Mouse (Mus musculus) lung, embryonic 15.5 days (tissue): ENCODE data around the gene Nol11. TPM values are rescaled to one million over a fixed set of nuclear protein-coding genes. Genes with fewer than 3 reads are reported as not detected.
"Not testable (repeated sequence)": the region's sequence is repeated elsewhere in the genome, so short reads cannot be mapped to it uniquely, and the experiment has no call there.

ENCODE experiments used
- ATAC-seq: fragments of 200-750 bp; cut with Nextera tagmentation; 2 replicates; pipeline ENCODE4 v1.8.0; 2017; ENCODE audit warnings: moderate number of reproducible peaks, borderline replicate concordance; ENCODE audit not compliant: low FRiP score, low TSS enrichment; ENCODE audit errors: extremely low read depth
- H3K27ac ChIP-seq: fragments of 300-500 bp; sonication (generic); 2 replicates; pipeline ENCODE4 v1.5.1; 2015; ENCODE audit warnings: moderate library complexity, mild to moderate bottlenecking, inconsistent platforms
- H3K27me3 ChIP-seq: fragments of 300-500 bp; sonication (generic); 2 replicates; pipeline ENCODE4 v1.6.1; 2015; ENCODE audit warnings: inconsistent platforms
- H3K36me3 ChIP-seq: fragments of 300-500 bp; sonication (generic); 2 replicates; pipeline ENCODE4 v1.6.1; 2015; ENCODE audit warnings: inconsistent platforms
- H3K4me1 ChIP-seq: fragments of 300-500 bp; sonication (generic); 2 replicates; pipeline ENCODE4 v1.6.1; 2015; ENCODE audit warnings: inconsistent platforms
- H3K4me2 ChIP-seq: fragments of 300-500 bp; sonication (generic); 2 replicates; pipeline ENCODE4 v1.6.1; 2015; ENCODE audit warnings: inconsistent platforms, mild to moderate bottlenecking, moderate library complexity
- H3K4me3 ChIP-seq: fragments of 300-500 bp; sonication (generic); 2 replicates; pipeline ENCODE4 v1.5.1; 2015; ENCODE audit warnings: mild to moderate bottlenecking, inconsistent platforms
- H3K9ac ChIP-seq: fragments of 300-500 bp; sonication (generic); 2 replicates; pipeline ENCODE4 v1.6.1; 2015; ENCODE audit warnings: inconsistent platforms
- H3K9me3 ChIP-seq: fragments of 300-500 bp; sonication (generic); 2 replicates; pipeline ENCODE4 v1.6.1; 2016; ENCODE audit warnings: inconsistent platforms
- WGBS: fragments of 180-500 bp; shearing (Covaris S2); methylation state at CpG from one replicate; pipeline ENCODE4 v1.1.7; 2015; 5-methylcytosine and 5-hydroxymethylcytosine counted together
- polyA plus RNA-seq: library from polyadenylated mRNA; unstranded; fragments of >200 nt; fragmentation: Nextera tagmentation; extraction: Ambion mirVana; gene quantifications from 2 replicates; pipeline ENCODE4 v1.2.1, GENCODE M21; 2015

Nol11 gene
- polyA plus RNA-seq, 1 experiment from 2014 or later: 55.6 TPM

DNA sequence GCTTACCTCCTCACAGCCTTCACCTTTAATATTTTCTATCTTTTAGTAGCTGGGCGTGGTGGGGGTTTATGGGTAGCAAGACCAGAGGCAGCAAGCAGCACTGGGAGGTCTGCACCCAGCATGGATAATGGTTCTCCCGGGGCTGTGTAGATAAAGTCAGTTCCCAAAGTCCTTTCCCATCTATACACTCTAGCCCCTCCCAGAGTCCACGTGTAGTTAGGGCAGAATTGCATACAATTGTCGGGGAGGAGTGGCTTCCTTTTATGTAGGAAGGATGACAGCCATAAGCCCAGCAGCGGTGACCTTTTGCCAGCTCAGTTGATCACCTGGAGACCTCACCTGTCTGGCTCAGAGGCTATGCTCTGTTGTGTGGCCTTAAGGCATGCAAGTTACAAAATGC lies 35.5 kb downstream of the Nol11 start:
- no peak overlapping the region for H3K9ac ChIP-seq

DNA sequence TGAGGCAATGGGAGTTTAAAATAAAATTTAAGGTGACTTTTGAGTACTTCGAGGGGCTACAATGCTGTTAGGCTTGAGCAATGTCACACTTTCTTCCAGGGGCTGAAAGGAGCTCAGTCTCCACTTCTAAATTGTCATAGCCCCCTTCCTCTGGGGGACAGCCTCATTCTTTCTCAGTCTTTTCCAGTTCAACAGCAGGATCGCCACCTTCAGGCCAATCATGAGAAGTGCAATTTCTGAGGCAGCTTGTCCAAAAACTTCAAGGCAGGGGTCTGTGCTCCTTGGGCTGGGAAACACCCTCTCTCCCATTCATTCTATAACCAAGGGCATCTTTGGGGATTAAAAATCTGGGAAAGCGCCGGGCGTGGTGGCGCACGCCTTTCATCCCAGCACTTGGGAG lies 37.4 kb downstream of the Nol11 start:
- no peaks in the 10 kb centered on the region for H3K36me3 ChIP-seq
- no peak overlapping the region for H3K9ac ChIP-seq
- no peak overlapping the region for H3K4me3 ChIP-seq
- no peaks in the 10 kb centered on the region for H3K27me3 ChIP-seq
- H3K27ac ChIP-seq: no peak overlapping the region
- no peak for ATAC-seq
- H3K4me1 ChIP-seq: no peaks in the 10 kb centered on the region
- H3K4me2 ChIP-seq: no peak overlapping the region
- 76% methylated on average over 7 of the region's 7 CpGs for WGBS
- no peaks in the 10 kb centered on the region for H3K9me3 ChIP-seq

More for the DNA sequence above, 35.5 kb downstream of the Nol11 start:
- Histone ChIP-seq H3K4me2 (no peak overlapping the region), H3K27ac (no peak overlapping the region), H3K4me1 (no peaks in the 10 kb centered on the region), H3K27me3 (no peaks in the 10 kb centered on the region), H3K9me3 (no peaks in the 10 kb centered on the region), H3K4me3 (no peak overlapping the region), H3K36me3 (no peaks in the 10 kb centered on the region)
- 71% methylated on average over 5 of the region's 5 CpGs for WGBS
- ATAC-seq: no peak

DNA sequence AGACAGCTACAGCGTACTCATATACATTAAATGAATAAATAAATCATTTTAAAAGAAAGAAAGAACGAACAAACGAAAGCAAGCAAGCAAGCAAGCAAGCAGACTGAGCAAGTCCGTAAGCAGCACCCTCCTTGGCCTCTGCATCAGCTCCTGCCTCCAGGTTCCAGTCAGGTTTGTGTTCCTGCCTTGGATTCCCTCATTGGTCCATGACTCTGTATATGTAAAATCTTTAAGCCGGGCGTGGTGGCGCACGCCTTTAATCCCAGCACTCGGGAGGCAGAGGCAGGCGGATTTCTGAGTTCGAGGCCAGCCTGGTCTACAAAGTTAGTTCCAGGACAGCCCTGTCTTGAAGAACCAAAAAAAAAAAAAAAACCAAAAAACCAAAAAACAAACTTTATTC lies 45.2 kb downstream of the Nol11 start:
- not testable (repeated sequence) for ATAC-seq, H3K4me1 ChIP-seq
- 91% methylated on average over 11 of the region's 11 CpGs for WGBS

DNA sequence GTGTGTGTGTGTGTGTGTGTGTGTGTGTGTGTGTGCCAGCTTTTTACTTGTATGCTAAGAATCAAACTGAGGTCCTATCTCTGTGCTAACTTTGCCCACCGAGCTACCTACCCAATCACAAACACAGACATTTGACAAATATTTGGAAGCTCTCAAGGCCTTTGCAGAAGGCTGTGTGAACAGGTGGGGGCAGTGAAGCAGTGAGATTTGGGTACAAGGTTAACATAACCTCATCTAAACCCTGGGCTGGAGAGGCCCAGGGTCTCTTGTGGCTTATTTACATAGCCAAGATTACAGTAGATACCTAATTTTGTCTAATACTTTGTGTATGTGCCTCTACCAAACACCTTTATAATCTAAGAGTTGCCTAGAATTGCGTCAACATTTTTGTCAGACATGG lies 46.8 kb downstream of the Nol11 start:
- 50% methylated on average over 2 of the region's 2 CpGs for WGBS
- ATAC-seq: no peak
- H3K4me3 ChIP-seq: no peak overlapping the region

More for the DNA sequence above, 45.2 kb downstream of the Nol11 start:
- not testable (repeated sequence) for H3K9me3 ChIP-seq, H3K27me3 ChIP-seq, H3K27ac ChIP-seq, H3K4me3 ChIP-seq, H3K36me3 ChIP-seq, H3K4me2 ChIP-seq, H3K9ac ChIP-seq

DNA sequence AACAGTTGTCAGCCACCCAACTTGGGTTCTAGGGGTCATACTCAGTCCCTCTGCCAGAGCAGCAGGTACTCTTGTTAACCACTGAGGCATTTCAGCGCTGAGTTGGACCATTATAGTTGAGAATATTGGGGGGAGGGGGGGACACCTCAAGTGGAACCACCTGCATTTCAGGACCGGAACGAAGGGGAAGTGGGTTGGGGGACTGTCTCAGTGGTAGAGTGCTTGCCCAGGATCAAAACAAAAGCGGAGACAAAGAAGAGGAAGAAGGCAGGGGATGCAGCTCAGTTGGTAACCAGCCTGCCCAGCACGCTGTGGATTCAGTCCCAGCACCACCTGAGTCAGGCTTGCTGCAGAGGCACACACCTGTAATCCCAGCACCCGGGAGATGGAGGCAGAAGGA lies 48.4 kb downstream of the Nol11 start:
- no peaks in the 10 kb centered on the region for H3K4me1 ChIP-seq
- no peak overlapping the region for H3K9ac ChIP-seq
- no peak overlapping the region for H3K27ac ChIP-seq
- no peak overlapping the region for H3K4me3 ChIP-seq
- no peaks in the 10 kb centered on the region for H3K9me3 ChIP-seq
- 23% methylated on average over 6 of the region's 6 CpGs for WGBS
- no peak overlapping the region for H3K4me2 ChIP-seq
- H3K27me3 ChIP-seq: no peaks in the 10 kb centered on the region
- no peak for ATAC-seq
- H3K36me3 ChIP-seq: no peaks in the 10 kb centered on the region

More for the DNA sequence above, 46.8 kb downstream of the Nol11 start:
- H3K9me3 ChIP-seq: no peaks in the 10 kb centered on the region
- H3K36me3 ChIP-seq: no peaks in the 10 kb centered on the region
- no peaks in the 10 kb centered on the region for H3K4me1 ChIP-seq
- no peak overlapping the region for H3K27ac ChIP-seq
- H3K9ac ChIP-seq: no peak overlapping the region
- no peaks in the 10 kb centered on the region for H3K27me3 ChIP-seq
- H3K4me2 ChIP-seq: no peak overlapping the region

DNA sequence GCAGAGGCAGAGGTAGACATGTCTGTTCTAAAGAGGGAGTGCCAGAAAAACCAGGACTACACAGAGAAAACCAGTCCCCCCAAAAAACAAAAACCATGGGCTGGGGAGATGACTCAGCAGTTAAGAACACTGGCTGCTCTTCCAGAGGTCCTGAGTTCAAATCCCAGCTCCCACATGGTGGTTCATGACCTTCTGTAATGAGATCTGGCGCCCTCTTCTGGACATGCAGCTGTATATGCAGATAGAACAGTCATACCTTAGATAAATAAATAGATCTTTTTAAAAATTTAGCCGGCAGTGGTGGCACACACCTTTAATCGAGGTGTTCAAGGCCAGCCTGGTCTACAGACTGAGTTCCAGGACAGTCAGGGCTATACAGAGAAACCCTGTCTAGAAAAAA lies 50.5 kb downstream of the Nol11 start:
- H3K9me3 ChIP-seq: no peaks in the 10 kb centered on the region
- no peak for ATAC-seq
- no peak overlapping the region for H3K27ac ChIP-seq
- H3K4me1 ChIP-seq: no peaks in the 10 kb centered on the region
- no peaks in the 10 kb centered on the region for H3K27me3 ChIP-seq
- 64% methylated on average over 3 of the region's 3 CpGs for WGBS
- H3K4me2 ChIP-seq: no peak overlapping the region
- no peak overlapping the region for H3K4me3 ChIP-seq
- no peaks in the 10 kb centered on the region for H3K36me3 ChIP-seq
- H3K9ac ChIP-seq: no peak overlapping the region

DNA sequence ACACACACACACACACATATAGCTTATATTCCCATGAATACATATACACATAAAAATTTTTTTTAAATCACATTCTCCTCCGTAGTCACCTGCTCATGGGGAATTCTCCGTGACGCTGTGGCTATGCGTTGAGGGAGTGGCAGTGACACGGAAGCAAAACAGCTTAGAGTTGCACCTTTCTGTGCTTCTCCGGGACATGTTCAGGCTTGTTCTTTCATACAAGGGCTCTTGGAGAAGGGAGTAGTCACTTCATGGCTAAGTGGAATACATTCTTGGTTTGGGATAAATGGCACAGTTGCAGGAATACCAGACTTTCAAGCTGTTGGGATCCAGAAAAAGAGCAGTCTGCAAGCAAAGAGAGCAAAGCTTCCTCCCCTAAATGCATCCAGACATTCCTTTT lies 51.6 kb downstream of the Nol11 start:
- Histone ChIP-seq H3K9ac (no peak overlapping the region), H3K27me3 (no peaks in the 10 kb centered on the region)
- WGBS: 92% methylated on average over 6 of the region's 6 CpGs

DNA sequence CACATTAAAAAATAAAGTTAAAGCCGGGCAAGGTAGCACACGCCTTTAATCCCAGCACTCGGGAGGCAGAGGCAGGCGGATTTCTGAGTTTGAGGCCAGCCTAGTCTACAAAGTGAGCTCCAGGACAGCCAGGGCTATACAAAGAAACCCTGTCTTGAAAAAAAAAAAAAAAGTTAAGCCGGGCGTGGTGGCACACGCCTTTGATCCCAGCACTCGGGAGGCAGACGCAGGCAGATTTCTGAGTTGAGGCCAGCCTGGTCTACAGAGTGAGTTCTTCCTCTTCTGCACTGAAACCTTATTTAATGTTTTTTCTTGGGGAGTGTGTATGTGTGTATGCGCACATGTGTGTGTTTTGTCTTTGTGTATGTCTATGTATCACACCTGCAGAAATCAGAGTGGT lies 52.7 kb downstream of the Nol11 start:
- H3K4me3 ChIP-seq, H3K4me2 ChIP-seq, H3K27me3 ChIP-seq, H3K4me1 ChIP-seq, H3K36me3 ChIP-seq, H3K27ac ChIP-seq, H3K9me3 ChIP-seq, ATAC-seq, H3K9ac ChIP-seq: not testable (repeated sequence)
- WGBS: 95% methylated on average over 10 of the region's 10 CpGs

More for the DNA sequence above, 51.6 kb downstream of the Nol11 start:
- peaks cover 3% of the 10 kb centered on the region for H3K4me1 ChIP-seq
- H3K4me2 ChIP-seq: no peak overlapping the region
- H3K4me3 ChIP-seq: no peak overlapping the region
- no peaks in the 10 kb centered on the region for H3K36me3 ChIP-seq
- H3K9me3 ChIP-seq: no peaks in the 10 kb centered on the region
- ATAC-seq: no peak
- no peak overlapping the region for H3K27ac ChIP-seq

DNA sequence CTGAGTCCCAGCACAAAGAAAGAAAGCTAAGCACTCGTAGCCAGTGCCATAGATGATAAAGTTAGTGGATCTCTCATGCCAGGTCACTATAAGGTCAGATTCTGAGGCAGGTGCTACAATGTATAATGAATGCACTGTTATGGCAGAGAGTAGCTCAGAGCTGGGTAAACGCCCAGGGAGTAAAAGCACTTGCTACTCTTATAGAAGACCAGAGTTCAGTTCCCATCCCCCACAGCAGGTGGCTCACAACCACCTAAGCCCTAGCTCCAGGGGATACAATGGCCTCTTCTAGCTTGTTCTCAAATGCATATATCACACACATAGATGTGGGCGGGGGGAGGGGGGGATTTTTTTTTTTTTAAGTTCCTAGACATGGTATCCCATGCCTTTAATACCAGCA lies 53.4 kb downstream of the Nol11 start:
- H3K4me1 ChIP-seq: peaks cover 4% of the 10 kb centered on the region
- no peaks in the 10 kb centered on the region for H3K27me3 ChIP-seq
- H3K9ac ChIP-seq: no peak overlapping the region
- ATAC-seq: no peak
- H3K9me3 ChIP-seq: no peaks in the 10 kb centered on the region
- H3K36me3 ChIP-seq: no peaks in the 10 kb centered on the region
- 31% methylated on average over 3 of the region's 3 CpGs for WGBS
- no peak overlapping the region for H3K27ac ChIP-seq
- no peak overlapping the region for H3K4me2 ChIP-seq
- H3K4me3 ChIP-seq: no peak overlapping the region

DNA sequence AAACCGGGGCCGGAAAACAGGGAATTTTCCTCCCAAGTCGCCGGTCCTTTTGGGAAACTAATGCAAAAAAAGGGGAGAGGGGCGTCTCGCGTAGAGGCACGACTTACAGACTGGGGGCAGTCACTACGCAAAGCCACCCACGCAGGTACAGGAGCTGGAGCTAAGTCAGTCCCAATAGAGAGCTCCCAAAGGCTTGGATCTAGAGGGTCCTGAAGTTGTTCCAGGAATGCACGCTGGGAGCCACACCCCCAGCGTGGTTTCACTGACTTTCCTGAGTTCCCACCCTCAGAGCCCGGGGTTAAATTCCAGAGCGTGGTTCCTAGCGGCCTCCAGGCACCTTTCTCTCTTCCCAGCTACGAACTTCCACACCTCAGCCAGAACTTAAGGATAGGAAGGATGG lies 56.8 kb downstream of the Nol11 start:
- Histone ChIP-seq H3K27ac (peak overlapping the region; percentile 97), H3K4me3 (peak overlapping the region; percentile 79), H3K9ac (peak overlapping the region; percentile 87), H3K36me3 (no peaks in the 10 kb centered on the region), H3K4me1 (peaks cover 20% of the 10 kb centered on the region), H3K9me3 (no peaks in the 10 kb centered on the region), H3K4me2 (peak overlapping the region; percentile 87), H3K27me3 (no peaks in the 10 kb centered on the region)
- ATAC-seq: peak; percentile 40; the same call in 1 of the 2 replicates
- WGBS: under 1% methylated on average over 16 of the region's 16 CpGs

DNA sequence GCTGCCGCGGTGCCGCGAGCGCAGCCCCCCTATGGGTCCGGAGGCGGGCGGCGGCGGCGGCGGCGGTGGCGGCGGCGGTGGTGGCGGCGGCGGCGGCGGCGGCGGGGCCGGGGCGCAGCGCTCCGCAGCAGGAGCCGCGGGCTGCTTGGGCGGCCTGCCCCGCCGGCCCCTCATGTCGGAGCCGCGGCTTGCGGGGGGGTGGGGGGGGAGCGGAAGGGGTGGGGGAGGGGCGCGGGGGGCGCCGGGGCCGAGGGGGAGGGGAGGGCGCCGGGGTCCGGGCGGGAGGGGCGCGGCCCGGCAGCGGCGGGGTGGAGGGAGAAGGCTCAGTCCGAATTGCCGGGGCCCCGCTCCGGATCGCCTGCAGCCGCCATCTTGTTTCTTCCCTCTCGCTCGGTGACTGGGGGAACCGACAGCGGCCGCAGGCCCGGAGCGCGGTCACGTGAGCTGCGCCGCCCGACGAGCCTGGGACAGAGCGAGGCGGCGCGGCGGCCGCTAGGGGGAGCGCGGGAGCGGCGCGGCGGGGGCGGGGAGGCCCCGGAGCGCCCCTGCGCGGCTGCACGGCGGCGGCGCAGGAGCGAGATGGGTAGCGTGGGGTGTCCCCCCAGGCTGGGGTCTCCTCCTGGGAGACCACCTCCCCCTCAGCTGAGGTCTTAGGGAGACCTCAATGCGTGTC lies 57.3 kb downstream of the Nol11 start, which contains the start of gene Bptf:
Gene Bptf (minus strand): TSS at position 379 of the 673 bp plus-strand sequence.
- H3K4me3 ChIP-seq: peak within 1 kb of the TSS; percentile 79
- H3K4me2 ChIP-seq: peak within 1 kb of the TSS; percentile 87
- peak within 1 kb of the TSS; percentile 97 for H3K27ac ChIP-seq
- no peaks in the 10 kb centered on the region for H3K27me3 ChIP-seq
- ATAC-seq: peak; percentile 96
- WGBS: under 1% methylated on average over 26 of the region's 94 CpGs
- peaks cover 20% of the 10 kb centered on the region for H3K4me1 ChIP-seq
- H3K9ac ChIP-seq: peak within 1 kb of the TSS; percentile 87
- no peaks in the 10 kb centered on the region for H3K9me3 ChIP-seq
- H3K36me3 ChIP-seq: no peaks in the 10 kb centered on the region

DNA sequence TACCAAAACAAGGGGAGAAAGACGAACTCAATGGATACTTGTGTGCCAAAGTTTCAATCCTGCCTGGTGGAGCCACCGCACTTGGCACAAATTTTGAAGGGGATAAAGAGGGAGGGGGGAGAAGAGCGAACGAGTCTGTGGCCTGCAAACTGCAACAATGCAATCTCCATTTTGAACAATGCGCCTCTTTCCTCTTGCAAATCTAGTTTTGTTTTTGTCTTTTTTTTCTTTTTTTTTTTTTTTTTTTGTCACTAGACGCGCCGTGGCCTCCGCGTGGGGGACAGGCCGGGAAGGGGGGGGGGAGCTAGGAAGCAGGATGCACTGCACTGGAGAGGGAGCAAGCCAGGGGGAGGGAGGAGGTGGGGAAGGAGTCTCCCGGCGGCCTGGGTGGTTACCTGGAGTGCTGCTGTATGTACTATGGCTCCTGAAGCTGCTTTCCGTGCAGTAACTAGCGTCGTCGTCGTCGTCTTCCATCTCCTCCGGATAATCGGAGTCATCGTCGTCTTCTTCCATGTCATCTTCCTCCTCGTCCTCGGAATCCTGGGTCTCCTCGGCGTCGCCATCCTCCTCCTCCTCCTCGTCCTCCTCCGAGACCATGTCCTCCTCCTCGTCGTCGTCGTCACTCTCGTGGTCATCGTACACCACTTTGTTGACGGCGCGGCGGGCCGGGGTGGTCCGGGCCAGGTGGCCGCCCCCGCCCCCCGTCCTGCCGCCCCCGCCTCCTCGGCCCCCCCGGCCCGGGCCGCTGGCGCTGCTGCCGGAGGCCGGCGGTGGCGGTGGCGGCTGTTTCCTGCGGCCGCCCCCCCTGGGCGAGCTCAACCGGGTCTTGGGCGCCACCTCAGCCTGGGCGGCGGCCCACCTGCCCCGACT lies 58.1 kb downstream of the Nol11 start:
- WGBS: under 1% methylated on average over 34 of the region's 65 CpGs
- peak overlapping the region; percentile 73 for H3K4me2 ChIP-seq
- H3K4me1 ChIP-seq: peaks cover 21% of the 10 kb centered on the region
- ATAC-seq: peak; percentile 69
- no peaks in the 10 kb centered on the region for H3K9me3 ChIP-seq
- no peaks in the 10 kb centered on the region for H3K27me3 ChIP-seq
- no peaks in the 10 kb centered on the region for H3K36me3 ChIP-seq
- H3K27ac ChIP-seq: peak overlapping the region; percentile 97
- peak overlapping the region; percentile 79 for H3K4me3 ChIP-seq
- H3K9ac ChIP-seq: peak overlapping the region; percentile 87
